Mouse (Mus musculus) myocyte (in vitro differentiated cells): ENCODE results near the gene Pald1.

Experiments
- E2F4 ChIP-seq: IDR thresholded peaks from one replicate; pipeline ENCODE4 v1.6.1; 2011; ENCODE audit warnings: mild to moderate bottlenecking, control low read depth, moderate library complexity; ENCODE audit not compliant: insufficient read depth
- MAX ChIP-seq: IDR thresholded peaks from one replicate; pipeline ENCODE4 v1.6.1; 2011; ENCODE audit warnings: low read depth, mild to moderate bottlenecking, control low read depth
- POLR2A ChIP-seq: IDR thresholded peaks from one replicate; pipeline ENCODE4 v1.6.1; 2011; ENCODE audit warnings: low read depth, mild to moderate bottlenecking, control low read depth, moderate library complexity; ENCODE audit not compliant: insufficient read length

DNA sequence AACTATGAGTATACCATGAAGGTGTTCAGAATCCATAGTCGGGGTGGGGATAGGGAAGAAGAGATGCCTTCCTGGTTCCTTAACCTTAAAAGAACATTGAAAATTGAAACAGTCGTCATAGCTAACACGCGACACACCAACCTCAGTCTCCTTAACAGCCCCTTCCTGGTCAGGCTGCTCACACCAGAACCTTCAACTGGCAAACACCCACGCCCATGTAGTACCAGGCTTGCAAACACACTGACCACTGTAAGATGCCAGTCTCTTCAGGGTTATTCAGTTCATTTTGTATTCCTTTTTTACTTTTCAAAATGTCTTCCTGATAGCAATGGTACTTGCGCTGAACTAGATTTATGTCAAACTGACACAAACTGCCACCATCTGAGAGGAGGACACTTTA lies 106.3 kb downstream of the Pald1 start:
- TF ChIP-seq POLR2A (no peak), E2F4 (no peak), MAX (no peak)
